Mouse (Mus musculus) frontal cortex, adult 2 months (tissue): ENCODE measurements around the gene Ank2. TPM values are rescaled to one million over a fixed set of nuclear protein-coding genes. Genes with fewer than 3 reads are reported as not detected.
"Not testable (repeated sequence)": the region's sequence is repeated elsewhere in the genome, so short reads cannot be mapped to it uniquely, and the experiment has no call there.

Experiments
- DNase-seq, 2 experiments: peaks; one replicate each; pipeline ENCODE4 v3.0.0; 2022; ENCODE audit warnings: low spot score in 1 of 2; ENCODE audit errors: extremely low spot score in 1 of 2
- polyA plus RNA-seq: library from polyadenylated mRNA; depleted of rRNA; stranded (reverse); fragments of >200 nt; gene quantifications from 2 replicates; pipeline ENCODE4 v1.2.3, GENCODE M21; 2012

The Ank2 gene
- polyA plus RNA-seq, 1 experiment, result 402 TPM

GRCm38 (mm10) chr3:127487302-127487701 is 11.8 kb downstream of the Ank2 start:
- DNase-seq, result peak in 1 of 2 experiments; percentile 43

DNA sequence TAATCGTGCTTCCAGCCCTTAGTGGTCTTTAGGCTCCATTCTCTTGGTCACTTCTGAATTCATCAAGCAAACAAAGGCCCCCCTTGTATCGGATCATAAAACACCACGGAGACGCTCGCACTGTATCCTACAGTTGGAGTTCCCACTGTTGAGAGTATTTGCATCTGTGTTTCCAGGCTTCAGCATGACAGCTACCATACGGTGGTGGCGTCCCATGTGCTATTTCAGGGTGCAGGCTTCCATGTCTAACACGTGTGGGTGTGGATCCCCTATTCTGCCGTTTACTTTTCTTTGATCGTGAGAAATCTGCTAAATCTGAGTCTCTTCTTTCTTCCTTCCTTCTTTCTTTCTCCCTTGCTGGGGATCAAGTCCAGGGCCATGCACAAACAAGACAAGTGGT is 14.0 kb downstream of the Ank2 start:
- DNase-seq, result peak; percentile 64 to 69

DNA sequence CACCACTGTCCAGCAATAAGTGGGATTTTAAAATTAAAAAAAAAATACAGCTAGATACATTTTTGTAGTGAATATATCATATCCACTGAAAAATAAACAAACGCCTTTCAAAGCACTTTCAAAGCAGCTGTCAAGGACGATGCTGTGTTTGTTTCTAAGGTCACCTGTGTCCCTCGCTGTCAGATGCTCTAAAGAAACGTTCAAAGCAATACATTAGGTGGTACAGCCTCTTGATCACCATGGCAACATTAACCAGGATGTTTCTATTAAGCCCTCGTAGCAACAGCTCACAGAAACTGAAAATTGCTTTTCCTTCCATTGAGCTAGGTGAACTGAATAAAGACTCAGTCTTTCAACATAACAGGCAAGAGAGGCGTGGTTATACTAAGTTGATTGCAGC is 17.5 kb downstream of the Ank2 start:
- no peak for DNase-seq

GRCm38 (mm10) chr3:127480369-127480768 is 18.8 kb downstream of the Ank2 start:
- not testable (repeated sequence) for DNase-seq

DNA sequence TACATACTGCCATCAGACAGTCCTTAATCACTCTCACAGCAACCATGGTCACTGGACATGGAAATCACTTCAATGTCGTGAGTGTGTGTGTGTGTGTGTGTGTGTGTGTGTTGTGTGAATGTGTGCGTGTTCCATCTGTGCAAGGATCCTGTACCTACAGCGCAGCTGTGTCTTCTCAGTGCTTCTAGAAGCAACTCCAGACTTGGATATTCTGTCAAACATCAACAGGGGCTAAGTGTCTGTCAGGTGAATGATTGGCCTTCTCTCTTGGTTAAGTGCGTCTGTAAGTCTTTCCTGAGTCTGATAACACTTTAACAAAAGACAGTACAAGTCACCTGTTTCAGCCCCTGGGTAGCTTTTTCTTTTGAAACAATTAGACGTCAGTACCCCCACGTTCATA is 25.0 kb downstream of the Ank2 start:
- no peak for DNase-seq

GRCm38 (mm10) chr3:127469164-127469752 is 29.9 kb downstream of the Ank2 start:
- DNase-seq, result no peak

DNA sequence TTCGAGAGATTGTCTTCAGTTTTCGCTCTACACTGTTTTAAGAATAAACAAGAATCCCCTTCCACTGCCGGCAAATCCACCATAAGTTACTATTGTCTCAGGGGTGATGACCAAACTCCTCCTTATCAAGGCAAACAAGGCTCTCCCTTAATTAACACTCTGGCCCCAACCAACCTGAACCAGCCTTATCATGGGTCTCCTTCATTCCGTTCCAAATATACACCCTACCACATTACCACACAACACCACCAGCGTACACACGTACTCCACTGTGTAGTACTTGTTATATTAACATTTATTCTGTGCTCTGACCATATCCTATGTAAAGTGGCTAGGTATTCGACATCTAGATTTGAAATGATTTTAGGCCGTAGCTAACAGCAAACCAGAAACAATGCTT is 30.6 kb downstream of the Ank2 start:
- no peak for DNase-seq

DNA sequence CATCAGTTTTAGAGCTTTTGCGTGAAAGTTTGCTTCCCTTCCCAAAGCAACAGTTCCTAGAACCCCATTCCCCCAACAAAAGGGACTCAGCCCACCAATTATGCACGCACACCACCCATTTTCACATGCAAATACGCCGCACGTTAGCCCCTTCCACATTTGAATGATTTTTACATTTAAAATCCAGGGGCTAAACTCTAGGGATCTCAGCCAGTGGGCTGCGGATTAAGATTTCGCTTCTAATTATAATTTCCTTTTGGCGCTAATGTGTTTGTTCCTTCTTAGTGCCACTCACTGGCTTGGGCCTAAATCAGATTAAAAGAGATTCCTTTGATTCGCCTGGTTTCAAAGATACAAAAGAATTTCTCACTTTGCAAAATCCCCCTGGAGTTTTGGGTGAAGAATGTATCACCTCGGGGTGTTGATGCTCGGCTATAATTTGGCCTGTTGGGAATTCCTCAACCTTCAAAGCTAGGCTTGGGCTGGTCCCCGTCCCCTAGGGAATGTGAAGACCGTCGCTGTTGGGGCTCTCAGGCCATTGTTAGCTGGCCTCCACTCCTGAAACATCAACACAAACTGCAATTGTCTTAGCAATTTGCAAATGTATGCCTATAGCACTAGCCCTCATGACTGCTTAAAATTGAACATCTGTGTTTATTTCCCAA is 35.2 kb downstream of the Ank2 start:
- DNase-seq, result no peak

DNA sequence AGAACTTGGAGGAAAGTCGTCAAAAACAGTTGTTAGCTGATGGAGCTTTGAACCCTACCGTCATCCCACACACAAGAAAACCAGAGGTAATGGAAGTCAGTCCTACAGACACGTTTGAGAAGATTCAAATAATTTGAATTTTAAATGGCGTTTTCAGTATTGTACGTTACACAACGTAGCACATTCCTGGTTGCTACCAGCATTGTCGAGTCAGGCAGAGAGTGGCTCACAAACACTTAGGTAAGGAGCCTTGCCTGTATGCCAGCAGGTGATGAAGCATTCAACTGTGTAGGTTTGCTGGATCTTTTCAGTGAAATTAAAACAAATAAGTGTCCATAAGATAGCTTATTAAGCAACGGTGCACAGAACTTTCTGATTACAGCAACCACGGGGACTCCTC is 36.0 kb downstream of the Ank2 start:
- DNase-seq, result no peak

- DNase-seq, result no peak
These were observed 36.7 kb downstream of the Ank2 start for GRCm38 (mm10) chr3:127462413-127462812.

GRCm38 (mm10) chr3:127460891-127461437 is 38.2 kb downstream of the Ank2 start:
- no peak for DNase-seq

GRCm38 (mm10) chr3:127459858-127460257 is 39.3 kb downstream of the Ank2 start:
- DNase-seq, result no peak

DNA sequence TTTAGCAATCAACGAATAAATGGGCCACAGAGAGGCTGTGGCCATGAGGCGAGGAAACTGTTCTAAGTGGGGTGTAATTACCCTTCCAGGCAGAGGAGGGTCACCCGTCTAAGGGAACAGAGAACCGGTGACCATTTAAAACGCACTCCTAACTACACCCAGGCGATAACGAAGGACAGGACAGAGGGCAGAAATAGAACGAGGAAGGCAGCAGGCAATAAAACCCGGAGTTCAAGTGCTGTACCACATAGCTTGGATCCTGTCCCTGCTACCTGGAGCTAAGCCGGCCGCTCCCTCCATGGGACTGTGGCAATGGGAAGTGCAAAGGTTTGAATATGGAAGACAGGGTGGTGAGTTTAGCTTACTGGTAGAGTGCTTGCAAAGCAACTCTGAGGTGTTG is 40.2 kb downstream of the Ank2 start:
- DNase-seq, result no peak

DNA sequence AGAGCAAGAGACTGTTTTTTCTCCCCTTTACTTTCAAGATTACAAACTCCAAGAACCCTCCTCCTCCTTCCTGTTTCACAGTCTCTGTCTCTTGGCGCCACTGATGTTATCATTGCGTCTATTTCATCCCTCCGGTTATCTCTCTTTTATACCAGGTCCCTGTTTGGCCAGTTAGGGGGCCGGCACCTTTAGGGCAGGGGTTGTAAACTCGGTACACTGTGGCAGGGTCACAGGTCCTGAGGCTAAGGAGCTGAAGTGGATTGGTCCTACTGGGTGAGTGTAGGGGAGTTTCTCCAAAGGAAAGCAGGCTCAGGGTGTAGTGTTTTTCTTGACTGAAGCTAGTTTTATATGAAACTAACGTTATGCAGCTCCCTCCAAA is 40.7 kb downstream of the Ank2 start:
- no peak for DNase-seq

- no peak for DNase-seq
These were observed 41.3 kb downstream of the Ank2 start for GRCm38 (mm10) chr3:127457761-127458419.

GRCm38 (mm10) chr3:127453738-127454137 is 45.4 kb downstream of the Ank2 start:
- peak in 1 of 2 experiments; percentile 33 for DNase-seq

GRCm38 (mm10) chr3:127453254-127453653 is 45.9 kb downstream of the Ank2 start:
- DNase-seq, result no peak

DNA sequence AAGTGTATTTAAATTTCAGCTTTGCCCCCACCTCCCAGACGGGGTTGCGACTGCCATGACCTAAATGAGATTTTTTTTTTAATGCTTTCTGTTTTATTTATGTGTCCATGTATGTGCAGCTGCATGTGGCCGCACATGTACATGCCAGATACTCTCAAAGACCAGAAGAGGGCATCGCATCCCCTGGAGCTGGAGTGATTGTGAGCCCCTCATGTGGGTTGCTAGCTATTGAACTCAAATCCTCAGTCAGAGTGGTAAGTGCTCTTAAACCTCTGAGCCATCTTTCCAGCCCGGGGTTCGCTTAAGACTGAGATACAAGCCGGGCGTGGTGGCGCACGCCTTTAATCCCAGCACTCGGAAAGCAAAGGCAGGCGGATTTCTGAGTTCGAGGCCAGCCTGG is 46.9 kb downstream of the Ank2 start:
- DNase-seq, result no peak

GRCm38 (mm10) chr3:127451741-127452140 is 47.4 kb downstream of the Ank2 start:
- DNase-seq, result no peak

GRCm38 (mm10) chr3:127451070-127451469 is 48.1 kb downstream of the Ank2 start:
- DNase-seq, result peak in 1 of 2 experiments; percentile 69

GRCm38 (mm10) chr3:127446173-127446572 is 53.0 kb downstream of the Ank2 start:
- peak; percentile 22 to 84 for DNase-seq

- DNase-seq, result no peak
These were observed 65.9 kb downstream of the Ank2 start for GRCm38 (mm10) chr3:127433291-127433690.
